Mouse (Mus musculus) heart, embryonic 14.5 days (tissue): ENCODE measurements around the gene Tceal7. TPM values are rescaled to one million over a fixed set of nuclear protein-coding genes. Genes with fewer than 3 reads are reported as not detected.
"Not testable (repeated sequence)": the region's sequence is repeated elsewhere in the genome, so short reads cannot be mapped to it uniquely, and the experiment has no call there.

ENCODE experiments used
- ATAC-seq: fragments of 200-750 bp; cut with Nextera tagmentation; 2 replicates; pipeline ENCODE4 v1.8.0; 2017; ENCODE audit warnings: low read depth, moderate TSS enrichment; ENCODE audit not compliant: insufficient number of reproducible peaks, insufficient read depth, low FRiP score
- H3K27ac ChIP-seq, 2 experiments: fragments of 200-500 bp in 1 of 2; fragments of 300-500 bp in 1 of 2; sonication (generic) in 1 of 2; replicated peaks in 1 of 2; 2 replicates each; pipeline ENCODE4 v1.5.1; 2012 to 2014; ENCODE audit warnings: low read depth in 2 of 2, low read length in 2 of 2, control low read depth in 1 of 2, mild to moderate bottlenecking in 1 of 2, mixed read lengths in 1 of 2; ENCODE audit not compliant: control insufficient read depth in 1 of 2, insufficient read depth in 1 of 2
- H3K27me3 ChIP-seq: fragments of 300-500 bp; sonication (generic); 2 replicates; pipeline ENCODE4 v1.6.1; 2014; ENCODE audit warnings: mild to moderate bottlenecking, low read length, control low read depth; ENCODE audit not compliant: control insufficient read depth, insufficient read depth
- H3K36me3 ChIP-seq: fragments of 300-500 bp; sonication (generic); 2 replicates; pipeline ENCODE4 v1.6.1; 2014; ENCODE audit warnings: mild to moderate bottlenecking, control low read depth, low read length, mixed read lengths; ENCODE audit not compliant: control insufficient read depth, insufficient read depth
- H3K4me1 ChIP-seq, 2 experiments: fragments of 200-500 bp in 1 of 2; fragments of 300-500 bp in 1 of 2; sonication (generic) in 1 of 2; 2 replicates each; pipeline ENCODE4 v1.6.1; 2012 to 2014; ENCODE audit warnings: low read length in 2 of 2, control low read depth in 1 of 2, mixed read lengths in 1 of 2; ENCODE audit not compliant: control insufficient read depth in 2 of 2, insufficient read depth in 2 of 2
- H3K4me2 ChIP-seq: fragments of 300-500 bp; sonication (generic); 2 replicates; pipeline ENCODE4 v1.6.1; 2014; ENCODE audit warnings: mild to moderate bottlenecking, low read length
- H3K4me3 ChIP-seq, 2 experiments: fragments of 200-500 bp in 1 of 2; fragments of 300-500 bp in 1 of 2; sonication (generic) in 1 of 2; 2 replicates each; pipeline ENCODE4 v1.5.1; 2012 to 2014; ENCODE audit warnings: low read length in 2 of 2, mild to moderate bottlenecking in 2 of 2, control low read depth in 1 of 2, low read depth in 1 of 2, moderate library complexity in 1 of 2; ENCODE audit not compliant: control insufficient read depth in 1 of 2, insufficient read depth in 1 of 2
- H3K9ac ChIP-seq: fragments of 300-500 bp; sonication (generic); 2 replicates; pipeline ENCODE4 v1.6.1; 2014; ENCODE audit warnings: mild to moderate bottlenecking, low read length
- H3K9me3 ChIP-seq: fragments of 300-500 bp; sonication (generic); 2 replicates; pipeline ENCODE4 v1.6.1; 2016; ENCODE audit warnings: low read length, control low read depth; ENCODE audit not compliant: control insufficient read depth
- WGBS: fragments of 180-500 bp; shearing (Covaris S2); extraction: QIAGEN DNeasy Blood & Tissue Kit; methylation state at CpG from one replicate; pipeline ENCODE4 v1.1.7; 2014; 5-methylcytosine and 5-hydroxymethylcytosine counted together
- polyA plus RNA-seq: library from polyadenylated mRNA; unstranded; fragments of >200 nt; fragmentation: Nextera tagmentation; extraction: Ambion mirVana; gene quantifications from 2 replicates; pipeline ENCODE4 v1.2.1, GENCODE M21; 2014

The Tceal7 gene
- polyA plus RNA-seq, 1 experiment from 2014 or later, result 16.7 TPM

- Histone ChIP-seq H3K4me1 (no peaks in the 10 kb centered on the region), H3K27ac (0 out of 4 replicates have a peak overlapping the region, but pooled peaks of 1 of the 2 experiments have one; percentile 19), H3K36me3 (peaks cover 16% of the 10 kb centered on the region), H3K4me2 (no peak overlapping the region), H3K4me3 (no peak overlapping the region), H3K9me3 (no peaks in the 10 kb centered on the region), H3K9ac (no peak overlapping the region), H3K27me3 (no peaks in the 10 kb centered on the region)
- no peak for ATAC-seq
- WGBS, result 38% methylated on average over 6 of the region's 6 CpGs
Measured at GRCm38 (mm10) chrX:136248811-136249210, 34.2 kb downstream of the Tceal7 start.

- H3K4me1 ChIP-seq, result no peaks in the 10 kb centered on the region
- H3K36me3 ChIP-seq, result peaks cover 16% of the 10 kb centered on the region
- ATAC-seq, result no peak
- H3K27me3 ChIP-seq, result no peaks in the 10 kb centered on the region
- H3K4me3 ChIP-seq, result no peak overlapping the region
- H3K9ac ChIP-seq, result no peak overlapping the region
- H3K4me2 ChIP-seq, result no peak overlapping the region
- 72% methylated on average over 7 of the region's 7 CpGs for WGBS
- no peak overlapping the region for H3K27ac ChIP-seq
- no peaks in the 10 kb centered on the region for H3K9me3 ChIP-seq
Measured at GRCm38 (mm10) chrX:136249671-136250070, 35.1 kb downstream of the Tceal7 start.

- no peak overlapping the region for H3K4me3 ChIP-seq
- no peaks in the 10 kb centered on the region; a peak in 2 of 4 replicates for H3K4me1 ChIP-seq
- no peak for ATAC-seq
- WGBS, result 34% methylated on average over 6 of the region's 6 CpGs
- no peak overlapping the region for H3K27ac ChIP-seq
- no peaks in the 10 kb centered on the region for H3K27me3 ChIP-seq
- H3K9me3 ChIP-seq, result no peaks in the 10 kb centered on the region
- H3K36me3 ChIP-seq, result peaks cover 10% of the 10 kb centered on the region
- no peak overlapping the region for H3K9ac ChIP-seq
- H3K4me2 ChIP-seq, result no peak overlapping the region
Measured at GRCm38 (mm10) chrX:136252023-136252729, 37.6 kb downstream of the Tceal7 start.

GRCm38 (mm10) chrX:136267720-136268119, 53.1 kb downstream of the Tceal7 start:
- Histone ChIP-seq H3K27me3 (no peaks in the 10 kb centered on the region), H3K4me3 (no peak overlapping the region), H3K4me2 (no peak overlapping the region), H3K36me3 (peaks cover 13% of the 10 kb centered on the region; the same call in 1 of the 2 replicates), H3K9me3 (no peaks in the 10 kb centered on the region), H3K9ac (no peak overlapping the region), H3K4me1 (peaks cover 0 to 3% of the 10 kb centered on the region in 2 experiments; a peak in 2 of 4 replicates), H3K27ac (no peak overlapping the region)
- no peak for ATAC-seq
- WGBS, result 56% methylated on average over 5 of the region's 5 CpGs

GRCm38 (mm10) chrX:136268173-136268572, 53.6 kb downstream of the Tceal7 start:
- H3K9ac ChIP-seq, result no peak overlapping the region
- H3K4me3 ChIP-seq, result no peak overlapping the region
- no peaks in the 10 kb centered on the region for H3K9me3 ChIP-seq
- WGBS, result 68% methylated on average over 4 of the region's 4 CpGs
- H3K4me2 ChIP-seq, result no peak overlapping the region
- no peak overlapping the region for H3K27ac ChIP-seq
- H3K4me1 ChIP-seq, result peaks cover 0 to 3% of the 10 kb centered on the region in 2 experiments; a peak in 2 of 4 replicates
- H3K36me3 ChIP-seq, result peaks cover 15% of the 10 kb centered on the region; the same call in 1 of the 2 replicates
- H3K27me3 ChIP-seq, result no peaks in the 10 kb centered on the region
- no peak for ATAC-seq

GRCm38 (mm10) chrX:136269743-136270392, 55.3 kb downstream of the Tceal7 start, which contains the start of gene Bex3:
Bex3 (plus strand) TSS chrX:136270253.
- not testable (repeated sequence) for H3K9me3 ChIP-seq, H3K27me3 ChIP-seq, H3K4me1 ChIP-seq
- peaks cover 15% of the 10 kb centered on the region; the same call in 1 of the 2 replicates for H3K36me3 ChIP-seq
- ATAC-seq, result peak; percentile 90
- H3K4me3 ChIP-seq, result peak within 1 kb of the TSS; percentile 39 to 42
- 42% methylated on average over 6 of the region's 30 CpGs for WGBS
- H3K9ac ChIP-seq, result peak within 1 kb of the TSS; percentile 77
- H3K27ac ChIP-seq, result peak within 1 kb of the TSS; percentile 27 to 59; a peak in 2 of 4 replicates
- H3K4me2 ChIP-seq, result peak within 1 kb of the TSS; percentile 59

GRCm38 (mm10) chrX:136270393-136271111, 56.0 kb downstream of the Tceal7 start:
- peak overlapping the region; percentile 39 to 42 for H3K4me3 ChIP-seq
- H3K27ac ChIP-seq, result peak overlapping the region in 1 of 2 experiments; percentile 59; a peak in 1 of 4 replicates
- H3K36me3 ChIP-seq, result peaks cover 15% of the 10 kb centered on the region; the same call in 1 of the 2 replicates
- ATAC-seq, H3K27me3 ChIP-seq, H3K9me3 ChIP-seq, H3K4me1 ChIP-seq: not testable (repeated sequence)
- peak overlapping the region; percentile 59 for H3K4me2 ChIP-seq
- H3K9ac ChIP-seq, result peak overlapping the region; percentile 77
- 21% methylated on average over 6 of the region's 60 CpGs for WGBS
